Mouse (Mus musculus): ENCODE measurements around the gene Atg2a.

Gene Atg2a

DNA sequence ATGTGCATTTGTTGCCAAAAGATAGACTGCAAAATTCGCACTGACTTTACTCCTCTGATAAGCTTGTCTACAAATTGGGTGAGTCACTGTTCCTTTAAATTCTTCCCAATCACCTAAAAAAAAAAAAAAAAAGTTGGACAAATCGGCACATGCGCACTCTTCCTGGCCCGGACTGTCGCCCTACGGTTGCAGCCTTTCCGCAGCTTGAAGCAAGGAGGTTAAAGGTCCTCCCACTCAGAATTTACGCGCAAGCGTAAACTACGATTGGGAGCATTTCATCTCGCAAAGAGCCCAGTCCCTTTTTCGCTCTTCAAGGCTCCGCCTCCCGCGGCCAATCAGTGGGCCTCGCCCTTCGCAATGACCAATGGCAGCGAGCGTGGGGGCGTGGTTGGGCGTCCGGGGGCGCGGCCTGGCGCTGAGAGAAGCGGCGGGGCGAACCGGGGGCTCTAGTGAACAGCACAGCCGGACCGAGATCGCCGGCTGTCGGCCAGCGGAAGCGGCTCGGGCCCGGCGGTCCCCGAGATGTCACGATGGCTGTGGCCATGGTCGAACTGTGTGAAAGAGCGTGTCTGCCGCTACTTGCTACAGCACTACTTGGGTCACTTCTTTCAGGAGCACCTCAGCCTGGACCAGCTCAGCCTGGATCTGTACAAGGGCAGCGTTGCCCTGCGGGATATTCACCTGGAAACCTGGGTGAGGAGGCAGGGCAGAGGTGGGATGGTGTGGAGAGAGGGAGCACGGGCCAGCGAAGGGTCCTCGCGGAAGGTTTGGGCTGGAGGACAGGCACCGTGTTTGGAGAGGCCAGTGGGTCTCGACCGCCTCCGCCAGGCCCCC lies at the start of gene Atg2a:
Atg2a (plus strand) TSS at position 395 of the 834 bp plus-strand sequence.
- in situ Hi-C loops (cut with MboI, MseI): no loop called here

DNA sequence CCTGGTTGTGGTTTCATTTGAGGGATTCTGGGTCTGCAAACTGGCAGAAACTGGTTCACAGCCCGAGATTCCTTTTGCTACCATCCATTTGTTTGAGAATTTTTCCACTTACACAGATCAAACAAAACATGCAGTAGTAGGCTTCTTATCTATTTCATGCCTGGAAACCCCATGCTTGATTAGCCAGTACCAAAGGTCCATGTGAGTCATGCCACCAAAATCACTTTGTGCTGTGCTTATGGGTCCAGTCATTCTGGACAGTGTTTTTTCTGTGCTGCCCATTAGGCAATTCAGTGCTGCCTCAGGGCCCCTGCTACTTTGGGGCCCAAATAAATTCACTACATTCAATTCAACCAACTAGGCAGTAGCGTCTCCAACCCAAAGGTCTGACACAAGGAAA lies 37.2 kb upstream of the Atg2a start:
- in situ Hi-C loops (cut with MboI, MseI): loop anchor here (5.0 kb wide), 1 partner anchor 52 kb away; no protein-coding TSS in a partner anchor

DNA sequence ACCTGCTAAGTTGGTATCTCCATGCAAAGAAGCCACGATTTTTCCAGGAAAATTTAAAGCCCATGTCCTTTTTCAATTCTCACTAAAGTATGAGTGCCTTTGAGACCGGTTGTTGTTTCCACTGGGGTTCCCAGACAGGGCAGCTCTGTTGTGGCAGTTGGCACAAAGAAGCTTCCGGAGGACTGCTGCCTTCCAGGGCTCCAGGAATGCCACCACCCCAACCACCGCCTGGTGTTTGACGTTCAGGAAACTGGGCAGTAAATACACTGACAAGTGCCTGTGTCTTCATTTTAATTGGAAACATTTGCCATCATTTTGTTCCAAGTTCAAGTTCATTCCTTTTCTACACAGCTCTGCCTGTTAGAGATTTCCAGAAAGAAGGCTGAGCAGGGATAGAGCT lies 34.8 kb upstream of the Atg2a start:
- in situ Hi-C loops (cut with MboI, MseI): no loop called here

DNA sequence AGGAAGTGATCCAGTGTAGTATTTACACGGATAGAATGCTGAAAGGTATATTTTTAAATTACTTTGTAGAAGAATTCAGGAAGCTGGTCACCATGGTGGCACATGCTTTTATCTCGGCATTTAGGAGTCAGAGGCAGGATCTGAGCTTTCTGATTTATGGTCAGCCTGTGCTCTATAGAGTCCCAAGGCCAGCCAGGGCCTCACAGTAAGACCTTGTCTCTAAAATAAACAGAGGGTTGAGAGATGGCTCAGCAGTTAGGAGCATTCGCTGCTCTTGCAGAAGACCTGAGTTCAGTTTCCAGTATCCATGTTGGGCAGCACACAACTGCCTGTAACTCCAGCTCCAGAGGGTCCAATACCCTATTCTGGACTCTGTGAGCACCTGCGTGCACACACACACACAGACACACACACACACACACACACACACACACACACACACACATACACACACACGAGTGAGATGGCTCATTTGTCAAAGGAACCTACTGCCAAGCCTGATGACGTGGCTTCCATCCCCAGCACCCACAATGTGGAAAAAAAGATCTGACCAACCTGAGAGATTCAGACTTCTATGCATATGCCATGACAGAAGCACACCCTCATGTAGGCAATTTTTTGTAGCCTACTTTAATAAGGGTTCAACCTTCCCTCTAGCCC lies 25.3 kb upstream of the Atg2a start:
- in situ Hi-C loops (cut with MboI, MseI): no loop called here

DNA sequence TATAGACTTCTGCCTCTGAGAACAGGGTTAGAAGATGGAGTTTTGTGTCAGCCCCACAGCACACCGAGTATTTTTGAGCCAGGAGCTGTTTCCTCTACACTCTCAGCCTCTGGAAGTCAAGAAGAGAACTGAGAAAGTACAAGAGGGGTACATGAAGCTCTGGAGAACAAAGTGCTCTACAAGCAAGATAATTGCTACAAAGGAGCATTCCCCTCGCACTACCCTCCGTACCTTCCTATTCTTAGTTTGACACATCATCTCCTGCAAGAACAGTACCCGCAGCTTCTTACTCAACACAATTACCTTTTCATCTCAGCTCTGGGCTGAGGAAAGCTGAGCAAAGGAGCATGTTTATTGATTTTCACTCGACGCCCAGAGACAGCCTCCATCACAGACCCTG lies 22.9 kb upstream of the Atg2a start:
- in situ Hi-C loops (cut with MboI, MseI): no loop called here

DNA sequence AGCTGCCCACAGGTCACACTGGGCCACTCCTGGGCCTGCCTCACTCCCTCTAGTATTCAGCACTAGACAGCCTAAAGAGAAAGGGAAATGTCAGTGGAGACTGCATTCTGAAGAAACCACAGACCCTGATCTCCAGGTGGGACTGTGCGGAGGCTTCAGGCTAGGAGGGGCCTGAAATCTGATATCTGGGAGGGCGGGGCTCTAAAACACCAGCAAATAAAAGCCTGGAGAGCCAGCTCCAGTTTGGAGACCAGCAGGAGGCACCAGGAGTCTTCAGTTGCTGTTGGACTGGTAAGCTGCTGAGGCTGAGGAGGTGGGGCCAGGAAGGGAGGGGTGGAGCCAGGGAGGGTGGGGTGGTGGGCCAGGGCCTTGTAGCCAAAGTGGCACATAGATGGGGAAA lies 15.3 kb upstream of the Atg2a start, which contains the start of gene Gpha2:
Gpha2 (plus strand) TSS at position 246 of the 400 bp plus-strand sequence.
- in situ Hi-C loops (cut with MboI, MseI): loop anchor here (5.0 kb wide), 1 partner anchor 606 kb away; no protein-coding TSS in a partner anchor

DNA sequence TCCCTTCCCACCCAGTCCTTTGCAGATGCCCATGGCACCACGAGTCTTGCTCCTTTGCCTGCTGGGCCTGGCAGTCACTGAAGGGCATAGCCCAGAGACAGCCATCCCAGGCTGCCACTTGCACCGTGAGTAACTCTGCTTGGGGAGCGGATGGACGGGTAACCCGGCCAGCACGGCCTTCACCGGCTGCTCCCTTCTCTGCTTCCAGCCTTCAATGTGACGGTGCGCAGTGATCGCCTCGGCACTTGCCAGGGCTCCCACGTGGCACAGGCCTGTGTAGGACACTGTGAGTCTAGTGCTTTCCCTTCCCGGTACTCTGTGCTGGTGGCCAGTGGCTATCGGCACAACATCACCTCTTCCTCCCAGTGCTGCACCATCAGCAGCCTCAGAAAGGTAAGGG lies 14.7 kb upstream of the Atg2a start:
- in situ Hi-C loops (cut with MboI, MseI): loop anchor here (5.0 kb wide), 1 partner anchor 606 kb away; no protein-coding TSS in a partner anchor

DNA sequence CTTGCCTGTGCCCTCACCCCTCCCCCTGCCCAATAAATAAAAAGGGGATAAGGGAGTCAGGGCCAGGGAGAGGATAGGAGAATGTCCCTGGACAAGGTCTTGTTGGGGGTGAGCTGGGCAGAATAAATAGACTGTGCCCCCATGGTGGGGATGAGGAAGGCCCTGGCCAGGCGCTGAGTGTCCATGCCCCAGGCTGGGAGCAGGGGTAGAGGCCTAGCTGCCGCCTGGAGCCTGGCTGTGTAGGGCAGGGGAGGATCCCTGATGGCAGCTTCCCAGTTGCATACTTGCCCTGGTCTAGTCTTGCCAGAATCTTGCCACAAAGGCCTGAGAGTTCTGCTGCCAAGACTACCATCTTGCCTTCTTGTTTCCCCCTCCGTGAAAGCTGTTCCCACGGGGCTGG lies 13.6 kb upstream of the Atg2a start:
- in situ Hi-C loops (cut with MboI, MseI): loop anchor here (5.0 kb wide), 1 partner anchor 604 kb away; no protein-coding TSS in a partner anchor

DNA sequence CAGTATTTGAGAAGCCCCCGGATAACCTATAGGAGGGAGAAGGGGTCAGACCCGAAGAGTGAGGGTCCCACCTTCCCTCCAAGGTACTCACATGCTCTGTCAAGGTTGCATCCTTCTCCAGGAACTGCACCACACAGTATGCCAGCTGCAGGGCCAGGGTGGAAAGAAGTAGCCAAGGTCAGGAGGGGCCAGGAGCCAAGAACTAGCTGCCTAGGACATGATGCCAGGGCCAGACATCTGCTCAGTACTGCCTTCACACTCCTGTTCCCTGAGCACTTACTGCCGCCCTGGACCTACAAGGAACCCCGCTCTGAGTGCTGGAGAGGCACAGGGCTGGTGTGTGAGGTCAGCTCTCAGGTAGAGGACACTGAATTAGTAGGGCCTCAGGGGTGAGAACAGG lies 11.1 kb upstream of the Atg2a start:
- in situ Hi-C loops (cut with MboI, MseI): loop anchor here (10.0 kb wide), 1 partner anchor 246 kb away; the partner anchor contains the start of gene Slc22a20

DNA sequence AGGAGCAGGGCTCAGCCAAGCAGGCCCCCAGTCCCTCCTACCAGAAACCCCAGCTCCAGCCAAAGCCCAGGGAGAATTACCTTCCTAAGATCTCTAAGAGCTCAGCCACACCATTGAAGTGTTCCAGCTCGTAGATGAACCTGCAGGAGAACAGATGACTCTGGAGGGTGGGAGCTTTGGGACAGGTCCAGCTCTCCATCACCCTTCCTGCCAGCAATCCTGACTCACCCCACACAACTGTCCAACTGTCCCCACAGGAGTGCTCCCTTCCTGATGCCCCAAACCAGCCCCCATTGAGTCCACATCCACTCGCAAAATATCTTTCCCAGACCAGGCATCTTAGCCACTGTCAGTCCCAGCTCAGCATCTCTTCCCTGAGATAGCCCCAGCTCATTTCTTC lies 10.4 kb upstream of the Atg2a start:
- in situ Hi-C loops (cut with MboI, MseI): loop anchor here (10.0 kb wide), 1 partner anchor 246 kb away; the partner anchor contains the start of gene Slc22a20

DNA sequence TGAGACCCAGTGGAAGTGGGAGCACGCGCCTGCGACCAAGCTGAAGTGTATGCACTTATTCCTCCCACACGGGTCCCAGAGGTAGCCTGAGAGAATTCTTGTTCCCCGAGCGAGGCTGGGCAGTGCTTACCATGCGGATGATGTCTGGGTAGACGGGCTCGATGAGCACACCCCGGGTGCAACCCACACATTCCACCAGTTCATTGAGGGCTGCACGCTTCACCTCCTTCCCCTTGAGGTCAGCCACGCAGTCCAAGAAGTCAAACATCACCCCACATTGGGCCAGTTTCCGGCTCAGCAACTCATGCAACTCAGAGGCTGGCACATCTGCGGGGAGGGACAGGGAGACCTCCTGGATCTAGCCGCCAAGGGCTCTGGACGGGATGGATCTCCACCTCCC lies 7.8 kb upstream of the Atg2a start:
- in situ Hi-C loops (cut with MboI, MseI): loop anchor here (10.0 kb wide), 1 partner anchor 249 kb away; the partner anchor contains the start of gene Slc22a20

DNA sequence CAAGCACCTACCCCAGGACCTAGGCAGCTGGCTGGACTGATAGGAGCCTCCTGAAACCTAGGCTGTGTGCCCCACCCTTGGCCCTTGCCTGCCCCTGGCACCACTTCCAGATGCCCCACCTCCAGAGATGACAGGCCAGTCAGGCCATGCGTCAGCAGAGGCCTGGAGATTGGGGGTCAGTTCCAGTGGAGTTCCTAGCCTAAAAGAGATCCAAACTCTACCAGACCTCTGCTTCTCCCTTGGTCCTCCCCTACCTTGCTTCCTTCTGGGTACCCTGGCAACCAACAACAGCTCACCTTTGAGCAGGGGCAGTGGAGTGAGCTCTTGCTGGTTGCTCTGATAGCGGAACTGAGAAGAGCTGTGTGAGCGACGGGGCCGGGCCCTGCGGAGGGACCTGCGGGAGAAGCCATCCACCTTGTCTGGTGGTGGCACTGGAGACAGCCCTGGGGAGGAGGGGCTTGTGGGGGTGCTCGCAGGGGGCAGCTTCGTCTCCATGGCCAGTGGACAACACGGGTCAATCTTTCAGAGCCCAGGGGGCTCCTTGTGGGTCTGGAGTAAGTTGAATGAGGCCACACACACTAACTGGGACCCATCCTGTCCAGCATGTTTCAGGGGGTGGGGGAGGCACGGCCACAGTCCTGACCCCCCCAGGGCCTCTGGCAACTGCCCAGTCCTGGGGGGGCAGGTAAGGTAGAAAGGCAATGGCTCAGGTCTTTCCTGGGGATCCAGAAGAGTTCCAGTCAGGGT lies 7.0 kb upstream of the Atg2a start:
- in situ Hi-C loops (cut with MboI, MseI): loop anchor here (10.0 kb wide), 1 partner anchor 250 kb away; the partner anchor contains the start of gene Slc22a20

DNA sequence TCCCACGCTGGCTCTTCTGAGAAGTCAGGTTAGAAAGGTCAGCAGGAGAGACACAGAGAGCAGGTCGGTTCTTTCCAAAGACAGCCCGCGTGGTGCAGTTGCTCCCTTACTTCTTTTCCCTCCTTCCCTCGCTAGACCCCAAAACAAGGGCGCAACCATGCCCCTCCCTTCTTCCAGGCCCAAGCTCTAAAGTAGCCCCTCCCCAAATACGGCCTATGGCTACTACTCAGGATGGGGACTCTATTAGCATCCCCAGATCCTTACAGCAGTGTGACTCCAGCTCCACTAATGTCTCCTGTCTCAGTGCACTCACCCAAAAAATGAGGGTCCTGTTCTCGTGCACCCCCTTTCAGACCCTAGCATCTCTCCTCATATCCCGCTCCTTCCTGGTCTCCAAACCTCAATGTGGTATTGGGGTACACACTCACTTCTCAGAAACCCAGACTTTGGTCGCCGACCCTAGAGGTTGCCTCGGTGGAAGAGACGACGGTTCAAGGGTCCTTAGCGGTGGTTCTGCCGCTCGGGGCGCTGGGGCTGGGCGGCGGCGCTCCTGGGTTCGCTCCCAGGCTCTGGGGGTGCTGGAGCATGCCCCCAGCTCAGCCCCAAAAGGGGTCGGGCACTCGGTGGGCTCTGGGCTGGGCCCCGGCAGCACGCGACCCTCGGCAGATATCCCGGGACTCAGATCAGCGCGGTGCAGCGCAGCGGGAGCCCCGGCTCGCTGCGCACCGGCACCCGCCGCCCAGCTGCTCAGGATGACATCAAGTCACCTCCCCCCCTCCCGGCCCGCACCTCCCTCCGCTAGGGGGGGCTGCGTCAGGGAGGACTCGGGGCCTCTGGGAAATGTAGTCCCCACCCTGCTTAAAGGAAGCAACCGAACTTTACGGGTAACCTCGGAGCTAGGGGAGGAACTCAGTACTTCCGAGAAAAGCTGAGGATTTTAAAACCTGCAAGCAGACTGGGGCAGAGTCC lies 6.1 kb upstream of the Atg2a start, which contains the start of gene Ppp2r5b:
Ppp2r5b (minus strand) TSS at position 789 of the 969 bp plus-strand sequence.
- in situ Hi-C loops (cut with MboI, MseI): loop anchor here (10.0 kb wide), 1 partner anchor 251 kb away; the partner anchor contains the start of gene Slc22a20

DNA sequence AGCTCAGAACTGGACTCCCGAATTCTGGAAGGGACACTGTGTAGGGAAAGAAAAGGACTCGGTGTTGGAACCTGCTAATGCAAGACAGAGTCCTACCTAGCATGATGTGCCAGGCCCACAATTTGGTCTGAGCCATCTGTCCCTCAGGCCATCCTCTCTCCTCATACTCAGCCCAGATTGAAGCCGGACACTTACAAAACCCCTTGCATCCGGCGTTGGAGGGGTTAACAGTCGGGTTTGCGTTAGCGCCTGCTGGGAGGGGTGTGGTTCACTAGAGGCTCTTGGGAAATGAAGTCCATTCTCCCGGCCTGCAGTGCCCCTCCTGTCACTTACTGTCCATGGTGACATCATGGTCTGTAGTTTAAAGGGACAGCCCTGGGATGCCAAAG lies 5.4 kb upstream of the Atg2a start:
- in situ Hi-C loops (cut with MboI, MseI): loop anchor here (10.0 kb wide), 1 partner anchor 251 kb away; the partner anchor contains the start of gene Slc22a20

DNA sequence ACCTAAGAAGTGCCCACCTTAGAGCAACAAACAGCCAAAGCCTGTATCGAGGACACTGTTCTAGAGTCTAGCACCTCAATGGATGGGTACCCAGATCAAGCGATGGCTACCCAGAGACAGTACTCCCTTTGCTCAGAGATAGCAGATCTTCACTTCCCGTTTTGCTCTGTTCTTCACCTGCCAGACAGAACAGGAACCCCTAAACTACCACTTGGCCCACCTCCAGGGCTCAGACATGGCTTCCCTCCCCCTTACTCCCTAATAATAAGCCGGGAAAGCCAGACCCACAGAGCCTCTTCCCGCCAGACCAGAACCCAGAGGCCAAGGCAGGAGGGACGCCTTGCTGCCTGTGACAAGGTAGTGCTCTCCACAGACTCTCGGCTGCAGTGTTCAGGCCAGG lies 4.6 kb upstream of the Atg2a start:
- in situ Hi-C loops (cut with MboI, MseI): loop anchor here (10.0 kb wide), 1 partner anchor 252 kb away; the partner anchor contains the start of gene Slc22a20

DNA sequence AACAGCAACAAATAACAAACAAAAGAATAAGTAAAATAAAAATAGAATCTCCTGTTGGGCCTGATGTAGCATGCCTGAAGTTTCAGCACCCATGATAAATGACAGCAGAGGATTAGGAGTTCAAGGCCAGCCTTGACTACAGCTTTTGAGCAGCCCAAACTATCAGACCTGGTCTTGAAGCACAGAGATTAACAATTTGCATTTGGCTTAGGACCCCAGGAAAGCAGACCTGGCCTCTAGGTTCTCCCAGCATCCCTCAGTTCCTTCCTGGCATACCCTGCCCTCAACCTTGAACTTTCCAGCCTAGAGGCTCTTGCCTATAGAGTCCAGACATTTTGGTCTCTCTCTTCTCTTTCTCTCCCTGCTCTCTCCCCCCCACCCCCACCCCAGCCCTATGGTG lies 2.7 kb upstream of the Atg2a start:
- in situ Hi-C loops (cut with MboI, MseI): loop anchor here (10.0 kb wide), 1 partner anchor 254 kb away; the partner anchor contains the start of gene Slc22a20

DNA sequence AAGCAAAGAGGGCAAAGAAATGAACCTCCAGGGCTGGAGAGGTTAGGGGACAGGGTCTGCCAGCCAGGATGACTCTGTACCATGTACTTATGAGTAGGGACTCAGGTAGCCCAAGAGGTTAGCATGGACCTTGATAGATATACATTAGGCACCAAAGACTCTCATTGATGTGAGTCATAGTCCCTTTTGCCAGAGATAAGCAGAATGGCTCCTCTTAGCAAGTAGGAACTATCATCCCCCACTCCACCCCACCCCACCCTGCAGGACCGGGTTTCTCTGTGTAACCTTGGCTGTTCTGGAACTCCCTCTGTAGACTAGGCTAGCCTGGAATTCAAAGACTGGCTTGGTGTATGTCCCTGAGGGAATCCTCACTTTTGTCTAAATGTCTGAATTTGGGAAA lies 1.3 kb upstream of the Atg2a start:
- in situ Hi-C loops (cut with MboI, MseI): no loop called here

DNA sequence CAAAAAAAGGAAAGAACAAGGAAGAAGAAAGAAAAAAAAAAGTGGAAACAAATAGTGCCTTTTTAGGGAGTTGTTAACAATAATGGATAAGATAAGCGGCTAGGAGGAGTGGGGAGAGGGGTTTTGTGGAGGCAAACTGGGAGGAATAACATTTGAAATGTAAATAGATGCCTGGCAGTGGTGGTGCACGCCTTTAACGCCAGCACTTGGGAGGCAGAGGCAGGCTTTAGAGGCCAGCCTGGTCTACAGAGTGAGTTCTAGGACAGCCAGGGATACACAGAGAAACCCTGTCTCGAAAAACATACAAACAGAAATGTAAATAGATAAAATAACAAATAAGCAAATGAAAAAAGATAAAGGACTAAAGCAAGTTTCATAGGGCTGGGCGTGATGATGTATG lies 743 bp upstream of the Atg2a start:
- in situ Hi-C loops (cut with MboI, MseI): no loop called here

DNA sequence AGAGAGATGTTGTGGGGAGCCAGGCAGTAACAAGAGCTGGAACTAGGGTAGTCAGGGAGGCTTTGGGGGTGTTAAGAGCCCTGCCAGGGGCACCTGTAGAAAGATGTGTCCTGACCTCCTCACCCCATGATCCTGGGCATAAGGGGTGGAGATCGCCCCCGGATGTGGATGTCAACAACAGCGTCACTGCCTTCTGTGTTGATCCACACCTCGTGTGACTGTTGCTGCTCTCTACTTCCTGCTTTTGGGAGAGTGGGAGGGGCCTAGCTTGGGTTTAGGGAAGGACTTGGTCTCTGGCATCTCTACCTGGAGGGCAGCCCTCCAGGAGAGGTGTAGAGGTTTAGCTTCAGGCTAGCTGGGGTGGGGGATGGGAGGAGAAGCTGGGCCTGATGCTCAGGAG lies 813 bp downstream of the Atg2a start:
- in situ Hi-C loops (cut with MboI, MseI): no loop called here

DNA sequence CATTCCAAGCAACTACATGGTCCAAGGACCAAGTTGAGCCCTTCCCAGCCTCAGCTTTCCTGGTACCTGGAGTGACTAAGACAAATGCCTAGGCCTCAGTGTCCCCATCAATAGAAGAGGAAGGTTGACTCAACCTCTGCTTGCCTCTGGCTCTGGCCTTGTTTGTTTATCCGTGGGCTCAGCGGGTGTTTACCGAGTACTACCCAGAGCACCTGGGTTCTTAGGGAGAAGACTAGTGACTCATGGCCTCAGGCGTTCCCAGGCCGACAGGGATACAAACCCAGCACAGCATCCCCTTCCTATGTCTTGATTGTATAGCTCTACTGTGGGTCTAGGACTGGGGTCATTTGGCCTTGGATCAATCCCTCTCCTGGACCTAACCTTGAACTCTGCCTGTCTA lies 1.8 kb downstream of the Atg2a start:
- in situ Hi-C loops (cut with MboI, MseI): no loop called here

Data from T-helper 2 cell (primary cell).